Mouse (Mus musculus) E14TG2a.4 (cell line): ENCODE data around the gene A530016L24Rik.

Source experiments
- CTCF ChIP-seq: conservative IDR thresholded peaks from 2 replicates; pipeline ENCODE4 v1.5.1; 2014; ENCODE audit warnings: low read length
- NANOG ChIP-seq: IDR thresholded peaks from 2 replicates; pipeline ENCODE4 v1.6.1; 2014; ENCODE audit warnings: borderline replicate concordance, low read length, mixed read lengths
- POU5F1 ChIP-seq: IDR thresholded peaks from 2 replicates; pipeline ENCODE4 v1.6.1; 2014; ENCODE audit warnings: low read length, borderline replicate concordance

- TF ChIP-seq CTCF (no peak), POU5F1 (no peak), NANOG (no peak)
These were observed 52.3 kb downstream of the A530016L24Rik start for GRCm38 (mm10) chr12:112541483-112542091.
